Mouse (Mus musculus): ENCODE data around the gene Cep19. TPM values are rescaled to one million over a fixed set of nuclear protein-coding genes. Genes with fewer than 3 reads are reported as not detected.
A peak's percentile ranks its signal among the peaks of the same experiment; 100 is the strongest.

The Cep19 gene
- polyA plus RNA-seq, 1 experiment from 2014 or later: 39.5 TPM

- no peak for TF ChIP-seq CTCF (IDR thresholded peaks at IDR 0.05)
- H3K27me3 ChIP-seq: no peaks in the 10 kb centered on the region
- in situ Hi-C loops (cut with MboI; ENCODE audit: low pct_unique_long_range_greater_than_20kb): loop anchor here (25.0 kb wide), 1 partner anchor 355 kb away; no protein-coding TSS in a partner anchor
- ChIA-PET POLR2A (no interaction called here), CTCF (no interaction called here)
- DNase-seq (ENCODE audit: low read depth, low spot score) (no peak), ATAC-seq (no peak)
Observed at GRCm38 (mm10) chr16:32107342-32108045, 7.9 kb downstream of the Cep19 start.

GRCm38 (mm10) chr16:32108170-32108569 lies 8.6 kb downstream of the Cep19 start:
- POLR2A ChIA-PET: no interaction called here

GRCm38 (mm10) chr16:32108578-32108977 lies 9.0 kb downstream of the Cep19 start:
- no peaks in the 10 kb centered on the region for H3K27me3 ChIP-seq
- no peak for ATAC-seq
- in situ Hi-C loops (cut with MboI; ENCODE audit: low pct_unique_long_range_greater_than_20kb): loop anchor here (25.0 kb wide), 1 partner anchor 354 kb away; no protein-coding TSS in a partner anchor
- TF ChIP-seq CTCF (IDR thresholded peaks at IDR 0.05): no peak
- DNase-seq (ENCODE audit: low read depth, low spot score): no peak
- CTCF ChIA-PET: no interaction called here
- POLR2A ChIA-PET: no interaction called here

More at GRCm38 (mm10) chr16:32108170-32108569, 8.6 kb downstream of the Cep19 start:
- no peaks in the 10 kb centered on the region for H3K27me3 ChIP-seq
- DNase-seq (ENCODE audit: low read depth, low spot score): no peak
- no peak for TF ChIP-seq CTCF (IDR thresholded peaks at IDR 0.05)
- CTCF ChIA-PET: no interaction called here
- no peak for ATAC-seq
- in situ Hi-C loops (cut with MboI; ENCODE audit: low pct_unique_long_range_greater_than_20kb): loop anchor here (25.0 kb wide), 1 partner anchor 354 kb away; no protein-coding TSS in a partner anchor

GRCm38 (mm10) chr16:32110951-32111699 lies 11.5 kb downstream of the Cep19 start:
- POLR2A ChIA-PET: no interaction called here
- TF ChIP-seq CTCF (IDR thresholded peaks at IDR 0.05): peak; percentile 32
- ATAC-seq (no peak), DNase-seq (ENCODE audit: low read depth, low spot score) (no peak)
- no peaks in the 10 kb centered on the region for H3K27me3 ChIP-seq
- in situ Hi-C loops (cut with MboI; ENCODE audit: low pct_unique_long_range_greater_than_20kb): loop anchor here (25.0 kb wide), 1 partner anchor 351 kb away; no protein-coding TSS in a partner anchor
- CTCF ChIA-PET: no interaction called here

GRCm38 (mm10) chr16:32113541-32114218 lies 14.1 kb downstream of the Cep19 start:
- ChIA-PET CTCF (interaction anchor here (0.9 kb wide), 1 partner anchor 11 kb away, joined by 3 read pairs; no protein-coding TSS in a partner anchor), POLR2A (no interaction called here)
- TF ChIP-seq CTCF (IDR thresholded peaks at IDR 0.05): no peak
- no peaks in the 10 kb centered on the region for H3K27me3 ChIP-seq
- in situ Hi-C loops (cut with MboI; ENCODE audit: low pct_unique_long_range_greater_than_20kb): loop anchor here (25.0 kb wide), 1 partner anchor 349 kb away; no protein-coding TSS in a partner anchor
- no peak for DNase-seq (ENCODE audit: low read depth, low spot score)
- no peak for ATAC-seq

- TF ChIP-seq CTCF (IDR thresholded peaks at IDR 0.05): no peak
- in situ Hi-C loops (cut with MboI; ENCODE audit: low pct_unique_long_range_greater_than_20kb): loop anchor here (25.0 kb wide), 1 partner anchor 348 kb away; no protein-coding TSS in a partner anchor
- no peaks in the 10 kb centered on the region for H3K27me3 ChIP-seq
- ChIA-PET POLR2A (no interaction called here), CTCF (no interaction called here)
- DNase-seq (ENCODE audit: low read depth, low spot score): no peak
- no peak for ATAC-seq
Observed at GRCm38 (mm10) chr16:32114406-32114805, 14.8 kb downstream of the Cep19 start.

GRCm38 (mm10) chr16:32114968-32115695 lies 15.5 kb downstream of the Cep19 start:
- POLR2A ChIA-PET: interaction anchor here (0.6 kb wide), 1 partner anchor 130 kb away, joined by 3 read pairs; no protein-coding TSS in a partner anchor
- DNase-seq (ENCODE audit: low read depth, low spot score): no peak
- in situ Hi-C loops (cut with MboI; ENCODE audit: low pct_unique_long_range_greater_than_20kb): loop anchor here (5.0 to 25.0 kb wide), 2 partner anchors 347 to 387 kb away; no protein-coding TSS in a partner anchor
- CTCF ChIA-PET: no interaction called here
- TF ChIP-seq CTCF (IDR thresholded peaks at IDR 0.05): peak; percentile 96
- no peak for ATAC-seq
- no peaks in the 10 kb centered on the region for H3K27me3 ChIP-seq

- ChIA-PET POLR2A (interaction anchor here (0.6 kb wide), 1 partner anchor 130 kb away, joined by 3 read pairs; no protein-coding TSS in a partner anchor), CTCF (no interaction called here)
- ATAC-seq (no peak), DNase-seq (ENCODE audit: low read depth, low spot score) (no peak)
- in situ Hi-C loops (cut with MboI; ENCODE audit: low pct_unique_long_range_greater_than_20kb): loop anchor here (5.0 to 25.0 kb wide), 2 partner anchors 347 to 387 kb away; no protein-coding TSS in a partner anchor
- no peaks in the 10 kb centered on the region for H3K27me3 ChIP-seq
- no peak for TF ChIP-seq CTCF (IDR thresholded peaks at IDR 0.05)
Observed at GRCm38 (mm10) chr16:32115781-32116180, 16.2 kb downstream of the Cep19 start.

GRCm38 (mm10) chr16:32116186-32116585 lies 16.6 kb downstream of the Cep19 start:
- no peak for ATAC-seq
- no peak for TF ChIP-seq CTCF (IDR thresholded peaks at IDR 0.05)
- ChIA-PET POLR2A (no interaction called here), CTCF (no interaction called here)
- in situ Hi-C loops (cut with MboI; ENCODE audit: low pct_unique_long_range_greater_than_20kb): loop anchor here (5.0 to 25.0 kb wide), 2 partner anchors 346 to 386 kb away; no protein-coding TSS in a partner anchor
- peaks cover under 1% of the 10 kb centered on the region for H3K27me3 ChIP-seq
- no peak for DNase-seq (ENCODE audit: low read depth, low spot score)

GRCm38 (mm10) chr16:32120454-32120853 lies 20.9 kb downstream of the Cep19 start:
- DNase-seq (ENCODE audit: low read depth, low spot score) (no peak), ATAC-seq (no peak)
- CTCF ChIA-PET: no interaction called here
- TF ChIP-seq CTCF (IDR thresholded peaks at IDR 0.05): no peak
- POLR2A ChIA-PET: no interaction called here
- peaks cover 16% of the 10 kb centered on the region for H3K27me3 ChIP-seq
- in situ Hi-C loops (cut with MboI; ENCODE audit: low pct_unique_long_range_greater_than_20kb): loop anchor here (25.0 kb wide), 1 partner anchor 342 kb away; no protein-coding TSS in a partner anchor
